Mouse (Mus musculus): ENCODE measurements around the gene Gm4792. TPM values are rescaled to one million over a fixed set of nuclear protein-coding genes. Genes with fewer than 3 reads are reported as not detected.

Gm4792 gene
- polyA plus RNA-seq, 1 experiment = not detected

DNA sequence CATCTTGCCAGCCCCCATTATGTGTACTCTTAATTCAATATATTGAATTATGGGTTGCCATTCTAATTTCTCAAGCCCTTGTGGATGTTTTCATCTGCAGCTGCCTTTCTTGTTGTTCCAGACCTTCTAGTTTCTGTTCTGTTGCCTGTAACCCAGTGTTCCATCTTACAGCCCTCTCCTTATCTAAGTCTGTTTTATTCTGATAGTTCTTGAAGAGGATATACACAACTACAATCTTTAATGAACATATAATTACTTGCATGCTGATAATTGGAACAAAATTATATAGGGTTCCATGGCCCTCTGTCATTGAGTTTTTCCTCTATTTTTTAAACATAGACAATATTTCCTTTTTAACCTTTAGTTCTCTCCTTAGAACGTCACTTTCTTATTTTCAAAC, 38.0 kb downstream of the Gm4792 start:
- 85% methylated on average over 1 of the region's 1 CpGs for WGBS
- TF ChIP-seq POLR2A (IDR thresholded peaks at IDR 0.05; ENCODE audit: low read depth, low read length) (no peak), CTCF (IDR thresholded peaks at IDR 0.05; ENCODE audit: extremely low read depth, insufficient read depth, insufficient read length, insufficient replicate concordance) (no peak)
- no peaks in the 10 kb centered on the region for H3K36me3 ChIP-seq (ENCODE audit: control insufficient read depth, insufficient read depth, low read length)
- H3K27ac ChIP-seq (ENCODE audit: insufficient read depth, low read length) = no peak overlapping the region
- no peaks in the 10 kb centered on the region for H3K27me3 ChIP-seq (ENCODE audit: control insufficient read depth, insufficient read depth, low read length)
- H3K4me3 ChIP-seq (ENCODE audit: extremely low read depth, insufficient read depth, insufficient read length) = no peak overlapping the region
- no peak for DNase-seq (ENCODE audit: low read depth in 1 of 2, low spot score in 2 of 2)
- H3K4me1 ChIP-seq (ENCODE audit: control insufficient read depth, insufficient read depth, insufficient read length) = no peaks in the 10 kb centered on the region

- Histone ChIP-seq H3K4me3 (ENCODE audit: extremely low read depth, insufficient read depth, insufficient read length) (no peak overlapping the region), H3K4me1 (ENCODE audit: control insufficient read depth, insufficient read depth, insufficient read length) (no peaks in the 10 kb centered on the region), H3K36me3 (ENCODE audit: control insufficient read depth, insufficient read depth, low read length) (no peaks in the 10 kb centered on the region), H3K27me3 (ENCODE audit: control insufficient read depth, insufficient read depth, low read length) (no peaks in the 10 kb centered on the region), H3K27ac (ENCODE audit: insufficient read depth, low read length) (no peak overlapping the region)
- 62% methylated on average over 4 of the region's 4 CpGs for WGBS
- DNase-seq (ENCODE audit: low read depth in 1 of 2, low spot score in 2 of 2) = no peak
- TF ChIP-seq POLR2A (IDR thresholded peaks at IDR 0.05; ENCODE audit: low read depth, low read length) = no peak
- no peak for TF ChIP-seq CTCF (IDR thresholded peaks at IDR 0.05; ENCODE audit: extremely low read depth, insufficient read depth, insufficient read length, insufficient replicate concordance)
Observed at GRCm38 (mm10) chr10:94256518-94256917, 42.0 kb downstream of the Gm4792 start.

GRCm38 (mm10) chr10:94255744-94256143, 42.8 kb downstream of the Gm4792 start:
- no peaks in the 10 kb centered on the region for H3K27me3 ChIP-seq (ENCODE audit: control insufficient read depth, insufficient read depth, low read length)
- no peaks in the 10 kb centered on the region for H3K4me1 ChIP-seq (ENCODE audit: control insufficient read depth, insufficient read depth, insufficient read length)
- 85% methylated on average over 6 of the region's 6 CpGs for WGBS
- H3K4me3 ChIP-seq (ENCODE audit: extremely low read depth, insufficient read depth, insufficient read length) = no peak overlapping the region
- no peak for DNase-seq (ENCODE audit: low read depth in 1 of 2, low spot score in 2 of 2)
- H3K36me3 ChIP-seq (ENCODE audit: control insufficient read depth, insufficient read depth, low read length) = no peaks in the 10 kb centered on the region
- H3K27ac ChIP-seq (ENCODE audit: insufficient read depth, low read length) = no peak overlapping the region
- TF ChIP-seq POLR2A (IDR thresholded peaks at IDR 0.05; ENCODE audit: low read depth, low read length) = no peak
- TF ChIP-seq CTCF (IDR thresholded peaks at IDR 0.05; ENCODE audit: extremely low read depth, insufficient read depth, insufficient read length, insufficient replicate concordance) = no peak

DNA sequence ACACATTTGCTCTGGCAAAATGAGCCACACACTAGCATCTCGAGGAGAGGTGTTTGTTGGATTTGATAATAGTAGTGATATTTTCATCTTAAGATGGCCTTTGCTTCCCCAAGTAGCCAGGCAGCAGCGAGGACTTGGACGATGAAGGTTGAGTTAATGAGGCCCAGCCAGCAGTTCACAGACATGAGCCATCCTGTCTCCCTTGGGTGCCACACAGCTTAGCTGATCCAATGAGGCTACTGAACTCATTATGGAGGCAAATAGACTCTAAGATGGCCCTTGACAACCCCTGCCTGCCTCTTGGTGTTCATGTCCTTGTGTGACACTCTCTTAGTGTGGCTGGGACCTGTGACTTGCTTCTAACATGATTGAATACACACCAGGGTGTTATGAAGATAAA, 43.7 kb downstream of the Gm4792 start:
- Histone ChIP-seq H3K27me3 (ENCODE audit: control insufficient read depth, insufficient read depth, low read length) (no peaks in the 10 kb centered on the region), H3K27ac (ENCODE audit: insufficient read depth, low read length) (no peak overlapping the region), H3K4me1 (ENCODE audit: control insufficient read depth, insufficient read depth, insufficient read length) (no peaks in the 10 kb centered on the region), H3K4me3 (ENCODE audit: extremely low read depth, insufficient read depth, insufficient read length) (no peak overlapping the region), H3K36me3 (ENCODE audit: control insufficient read depth, insufficient read depth, low read length) (no peaks in the 10 kb centered on the region)
- 92% methylated on average over 3 of the region's 3 CpGs for WGBS
- TF ChIP-seq CTCF (IDR thresholded peaks at IDR 0.05; ENCODE audit: extremely low read depth, insufficient read depth, insufficient read length, insufficient replicate concordance) = no peak
- no peak for TF ChIP-seq POLR2A (IDR thresholded peaks at IDR 0.05; ENCODE audit: low read depth, low read length)
- DNase-seq (ENCODE audit: low read depth in 1 of 2, low spot score in 2 of 2) = no peak

- no peak overlapping the region for H3K4me3 ChIP-seq (ENCODE audit: extremely low read depth, insufficient read depth, insufficient read length)
- 92% methylated on average over 17 of the region's 17 CpGs for WGBS
- no peaks in the 10 kb centered on the region for H3K36me3 ChIP-seq (ENCODE audit: control insufficient read depth, insufficient read depth, low read length)
- H3K27ac ChIP-seq (ENCODE audit: insufficient read depth, low read length) = no peak overlapping the region
- TF ChIP-seq POLR2A (IDR thresholded peaks at IDR 0.05; ENCODE audit: low read depth, low read length) = no peak
- TF ChIP-seq CTCF (IDR thresholded peaks at IDR 0.05; ENCODE audit: extremely low read depth, insufficient read depth, insufficient read length, insufficient replicate concordance) = no peak
- no peaks in the 10 kb centered on the region for H3K27me3 ChIP-seq (ENCODE audit: control insufficient read depth, insufficient read depth, low read length)
- no peak for DNase-seq (ENCODE audit: low read depth in 1 of 2, low spot score in 2 of 2)
- no peaks in the 10 kb centered on the region for H3K4me1 ChIP-seq (ENCODE audit: control insufficient read depth, insufficient read depth, insufficient read length)
Observed at GRCm38 (mm10) chr10:94253260-94253807, 45.2 kb downstream of the Gm4792 start.

GRCm38 (mm10) chr10:94249575-94250456, 48.7 kb downstream of the Gm4792 start:
- TF ChIP-seq CTCF (IDR thresholded peaks at IDR 0.05; ENCODE audit: extremely low read depth, insufficient read depth, insufficient read length, insufficient replicate concordance) = no peak
- TF ChIP-seq POLR2A (IDR thresholded peaks at IDR 0.05; ENCODE audit: low read depth, low read length) = no peak
- Histone ChIP-seq H3K27ac (ENCODE audit: insufficient read depth, low read length) (no peak overlapping the region), H3K27me3 (ENCODE audit: control insufficient read depth, insufficient read depth, low read length) (no peaks in the 10 kb centered on the region), H3K4me3 (ENCODE audit: extremely low read depth, insufficient read depth, insufficient read length) (no peak overlapping the region), H3K4me1 (ENCODE audit: control insufficient read depth, insufficient read depth, insufficient read length) (no peaks in the 10 kb centered on the region), H3K36me3 (ENCODE audit: control insufficient read depth, insufficient read depth, low read length) (no peaks in the 10 kb centered on the region)
- no peak for DNase-seq (ENCODE audit: low read depth in 1 of 2, low spot score in 2 of 2)
- 65% methylated on average over 22 of the region's 22 CpGs for WGBS
